Mouse (Mus musculus) C2C12 (cell line): ENCODE measurements around the gene Gm37240. TPM values are rescaled to one million over a fixed set of nuclear protein-coding genes. Genes with fewer than 3 reads are reported as not detected.
A peak's percentile ranks its signal among the peaks of the same experiment; 100 is the strongest.

Source experiments
- H3K27me3 ChIP-seq: one replicate; pipeline ENCODE4 v1.6.1; 2011; ENCODE audit not compliant: control insufficient read depth, insufficient read depth, insufficient read length
- H3K36me3 ChIP-seq: one replicate; pipeline ENCODE4 v1.6.1; 2011; ENCODE audit not compliant: control insufficient read depth, insufficient read depth
- H3K4me3 ChIP-seq: one replicate; pipeline ENCODE4 v1.5.1; 2011; ENCODE audit warnings: mild to moderate bottlenecking, control low read depth; ENCODE audit not compliant: poor library complexity, insufficient read depth, severe bottlenecking
- H3K79me2 ChIP-seq: one replicate; pipeline ENCODE4 v1.6.1; 2011; ENCODE audit not compliant: control insufficient read depth, insufficient read depth
- H3K79me3 ChIP-seq: one replicate; pipeline ENCODE4 v1.6.1; 2011; ENCODE audit warnings: low read depth, control low read depth
- H3ac ChIP-seq: one replicate; pipeline ENCODE3; 2011; ENCODE audit warnings: low read depth; ENCODE audit not compliant: control insufficient read depth, insufficient read length
- CEBPB ChIP-seq: IDR thresholded peaks from one replicate; pipeline ENCODE4 v1.6.1; 2011; ENCODE audit warnings: low read depth, mild to moderate bottlenecking, control low read depth, moderate library complexity
- CTCF ChIP-seq: IDR thresholded peaks from one replicate; pipeline ENCODE4 v1.5.1; 2011; ENCODE audit not compliant: control insufficient read depth, insufficient read depth, insufficient read length
- FOSL1 ChIP-seq: IDR thresholded peaks from one replicate; pipeline ENCODE4 v1.8.0; 2011; ENCODE audit warnings: mild to moderate bottlenecking, low read length; ENCODE audit not compliant: poor library complexity, insufficient read depth, severe bottlenecking
- MAX ChIP-seq: IDR thresholded peaks from one replicate; pipeline ENCODE4 v1.6.1; 2011; ENCODE audit warnings: mild to moderate bottlenecking, control low read depth
- MYOD1 ChIP-seq: IDR thresholded peaks from one replicate; pipeline ENCODE4 v1.6.1; 2011; ENCODE audit warnings: low read depth; ENCODE audit not compliant: control insufficient read depth, insufficient read length
- MYOG ChIP-seq: IDR thresholded peaks from one replicate; pipeline ENCODE4 v1.6.1; 2011; ENCODE audit not compliant: control insufficient read depth, insufficient read length; ENCODE audit errors: extremely low read depth
- USF1 ChIP-seq: IDR thresholded peaks from one replicate; pipeline ENCODE4 v1.6.1; 2011; ENCODE audit warnings: low read depth, mild to moderate bottlenecking, control low read depth, moderate library complexity
- polyA plus RNA-seq: library from polyadenylated mRNA; unstranded; fragments of >200 nt; fragmentation: generic; extraction: Trizol; gene quantifications from one replicate; pipeline ENCODE4 v1.2.1, GENCODE M21; 2012; ENCODE audit warnings: missing spikeins

Gm37240 gene
- polyA plus RNA-seq, 1 experiment = 7.3 TPM

DNA sequence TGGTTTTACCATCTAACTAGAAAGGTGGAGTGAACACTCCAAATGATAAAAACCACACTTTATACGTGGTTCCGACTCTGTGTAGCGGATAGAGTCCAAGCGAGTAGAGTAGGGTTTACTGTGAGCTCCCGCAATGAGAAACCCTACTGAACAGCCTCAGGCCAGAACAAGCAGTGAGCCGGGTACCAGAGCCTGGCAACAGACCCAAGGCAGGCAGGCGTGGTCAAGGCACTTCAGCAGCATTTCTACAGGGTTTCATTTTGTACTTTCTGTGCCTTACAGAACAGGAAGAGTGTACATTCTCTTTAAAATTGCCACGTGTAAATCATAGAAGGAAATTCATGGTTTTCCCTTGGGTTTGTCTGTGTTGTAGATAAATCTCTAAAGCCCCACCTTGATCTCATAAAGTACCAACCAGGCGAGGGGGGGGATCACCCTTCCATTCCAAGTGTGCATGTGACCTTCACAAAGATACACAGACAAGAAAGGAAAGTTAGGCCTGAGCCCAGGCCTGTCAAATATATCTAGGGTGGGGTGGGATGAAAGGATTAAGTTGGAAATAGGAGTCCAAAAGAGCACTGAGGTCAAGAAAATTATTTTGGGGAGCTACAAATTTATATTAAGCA, 1285.3 kb downstream of the Gm37240 start:
- Histone ChIP-seq H3K79me2 (no peaks in the 10 kb centered on the region), H3K27me3 (no peaks in the 10 kb centered on the region), H3K36me3 (no peaks in the 10 kb centered on the region), H3K79me3 (no peaks in the 10 kb centered on the region), H3ac (no peak overlapping the region), H3K4me3 (no peak overlapping the region)
- TF ChIP-seq MYOD1 (no peak), MYOG (no peak), CEBPB (no peak), FOSL1 (no peak), MAX (no peak), USF1 (no peak), CTCF (no peak)

DNA sequence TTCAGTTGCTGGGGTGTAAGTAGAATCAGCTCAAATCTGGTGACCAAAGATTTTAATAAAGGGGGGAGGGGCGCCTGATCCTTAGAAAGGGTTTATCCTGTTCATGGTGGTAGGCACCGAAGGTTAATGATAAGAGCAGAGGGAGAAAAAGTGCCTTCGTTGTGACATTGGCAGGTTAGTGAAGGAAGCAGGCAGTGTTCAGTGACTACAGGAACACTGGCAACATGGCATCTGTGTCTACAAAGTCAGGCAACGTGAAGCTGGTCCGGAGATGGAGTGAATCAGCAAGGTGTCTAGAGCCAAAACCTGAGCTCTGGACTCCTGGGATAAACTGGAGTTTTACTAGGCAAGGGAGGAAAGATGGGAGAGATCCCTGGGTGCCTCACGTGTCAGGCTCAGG, 1288.6 kb downstream of the Gm37240 start:
- no peaks in the 10 kb centered on the region for H3K79me3 ChIP-seq
- H3ac ChIP-seq = no peak overlapping the region
- H3K4me3 ChIP-seq = no peak overlapping the region
- H3K36me3 ChIP-seq = no peaks in the 10 kb centered on the region
- no peaks in the 10 kb centered on the region for H3K79me2 ChIP-seq
- TF ChIP-seq CTCF (no peak), MAX (no peak), FOSL1 (no peak), MYOD1 (no peak), CEBPB (no peak), MYOG (no peak), USF1 (no peak)
- H3K27me3 ChIP-seq = no peaks in the 10 kb centered on the region

DNA sequence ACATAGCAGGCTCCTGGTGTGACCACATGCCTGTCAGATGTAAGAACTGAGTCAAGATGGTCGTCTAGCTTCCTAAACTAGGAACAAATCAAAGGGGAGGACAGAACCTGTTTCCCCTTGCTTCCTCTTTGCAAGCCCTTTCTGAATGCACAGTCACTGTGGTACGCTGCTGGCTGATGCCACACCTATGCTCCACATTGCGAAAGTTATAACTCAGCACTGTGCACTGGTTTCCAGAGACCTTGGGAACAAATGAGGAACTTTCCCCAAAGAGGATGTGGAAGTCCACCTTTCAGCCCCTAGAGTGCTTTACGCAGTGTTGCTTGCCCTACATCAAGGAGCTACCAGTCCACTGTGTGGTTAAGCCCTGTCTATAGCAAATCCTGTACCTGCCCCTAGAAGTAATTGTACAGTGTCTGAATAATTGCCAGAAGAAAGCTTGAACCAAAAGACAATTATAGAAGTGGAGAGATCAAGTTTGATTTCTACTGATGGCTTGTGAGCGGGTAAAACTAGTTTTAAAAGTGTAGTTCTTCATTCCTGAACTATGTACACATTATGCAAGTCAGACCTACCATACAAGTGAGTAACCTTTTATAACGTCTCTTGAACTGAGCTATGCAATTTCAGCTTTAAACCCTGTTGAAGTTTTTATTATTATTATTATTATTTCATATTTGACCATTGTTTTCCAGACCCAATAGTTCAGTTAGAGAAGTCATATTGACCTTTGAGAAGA, 1289.2 kb downstream of the Gm37240 start:
- no peaks in the 10 kb centered on the region for H3K27me3 ChIP-seq
- no peaks in the 10 kb centered on the region for H3K36me3 ChIP-seq
- no peak overlapping the region for H3K4me3 ChIP-seq
- H3K79me2 ChIP-seq = no peaks in the 10 kb centered on the region
- no peaks in the 10 kb centered on the region for H3K79me3 ChIP-seq
- no peak for TF ChIP-seq MAX
- TF ChIP-seq CTCF = no peak
- TF ChIP-seq CEBPB = no peak
- TF ChIP-seq MYOG = no peak
- no peak for TF ChIP-seq FOSL1
- no peak for TF ChIP-seq USF1
- TF ChIP-seq MYOD1 = no peak
- H3ac ChIP-seq = no peak overlapping the region

DNA sequence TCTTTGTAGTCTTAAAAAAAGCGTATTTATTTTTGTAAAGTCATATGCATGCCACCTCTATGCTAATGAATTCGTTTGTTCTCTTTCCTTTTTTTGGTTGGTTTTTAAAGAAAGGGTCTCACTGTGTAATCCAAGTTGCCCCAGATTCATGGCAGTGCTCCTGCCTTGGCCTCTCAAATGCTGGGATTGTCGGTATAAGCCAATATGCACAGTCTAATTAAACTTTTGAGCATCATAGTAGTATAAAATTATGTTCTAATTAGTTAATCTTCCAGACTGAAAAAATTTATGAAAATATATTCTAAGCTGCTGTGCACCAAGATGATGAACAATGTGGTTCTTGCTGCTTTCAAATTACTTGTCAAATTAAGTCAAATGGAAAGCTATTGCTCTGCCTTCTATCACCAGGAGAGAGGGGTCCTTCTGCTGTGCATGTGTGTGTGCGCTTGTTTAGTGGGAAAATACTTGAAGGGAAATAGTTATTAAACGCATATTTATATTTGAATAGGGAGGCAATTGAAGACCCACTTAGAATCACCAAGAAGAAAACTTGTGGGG, 1291.6 kb downstream of the Gm37240 start:
- no peaks in the 10 kb centered on the region for H3K79me2 ChIP-seq
- H3K27me3 ChIP-seq = no peaks in the 10 kb centered on the region
- no peak overlapping the region for H3K4me3 ChIP-seq
- no peak for TF ChIP-seq MYOD1
- H3K79me3 ChIP-seq = no peaks in the 10 kb centered on the region
- H3ac ChIP-seq = no peak overlapping the region
- no peaks in the 10 kb centered on the region for H3K36me3 ChIP-seq

DNA sequence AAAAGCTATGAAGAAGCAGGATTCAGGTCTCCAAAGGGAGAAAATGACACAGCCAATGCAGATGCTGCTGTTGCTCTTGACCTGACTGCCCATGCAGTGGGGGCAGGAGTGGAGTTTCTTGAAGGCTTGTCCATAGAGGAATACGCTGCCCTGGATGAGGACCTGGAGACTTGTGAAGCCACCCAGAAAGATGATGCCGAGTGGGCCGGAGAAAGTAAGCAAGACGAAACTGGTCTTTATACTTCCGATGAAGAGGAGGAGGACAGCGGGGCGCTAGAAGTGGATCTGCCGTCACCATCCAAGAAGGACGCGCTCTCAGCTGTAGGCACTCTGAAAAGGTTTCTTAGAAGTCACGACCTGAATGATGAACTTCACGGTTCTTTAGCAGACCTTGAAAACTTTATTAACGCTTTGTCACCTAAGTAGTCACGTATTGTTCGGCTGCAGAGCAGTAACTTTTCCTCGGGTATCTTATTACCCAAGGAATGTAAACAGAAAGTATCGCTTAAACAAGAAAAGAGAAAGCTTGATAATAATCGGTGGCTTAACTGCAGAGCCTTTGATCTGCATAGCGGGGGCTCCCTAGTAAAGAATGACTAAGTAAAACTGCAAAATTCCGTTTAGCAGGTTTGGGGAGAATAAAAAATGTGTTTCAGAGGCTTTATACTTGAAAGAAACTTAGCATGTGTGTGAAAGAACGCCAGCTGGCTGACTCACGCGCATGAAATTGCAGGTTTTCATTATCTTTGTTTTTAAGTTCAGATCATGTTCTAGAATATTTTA, 1292.2 kb downstream of the Gm37240 start:
- Histone ChIP-seq H3ac (no peak overlapping the region), H3K27me3 (no peaks in the 10 kb centered on the region), H3K4me3 (peak overlapping the region; percentile 6), H3K36me3 (no peaks in the 10 kb centered on the region), H3K79me3 (no peaks in the 10 kb centered on the region), H3K79me2 (no peaks in the 10 kb centered on the region)
- TF ChIP-seq CEBPB = no peak
- no peak for TF ChIP-seq MYOD1
- no peak for TF ChIP-seq USF1
- no peak for TF ChIP-seq CTCF
- no peak for TF ChIP-seq MAX
- no peak for TF ChIP-seq FOSL1
- TF ChIP-seq MYOG = no peak

DNA sequence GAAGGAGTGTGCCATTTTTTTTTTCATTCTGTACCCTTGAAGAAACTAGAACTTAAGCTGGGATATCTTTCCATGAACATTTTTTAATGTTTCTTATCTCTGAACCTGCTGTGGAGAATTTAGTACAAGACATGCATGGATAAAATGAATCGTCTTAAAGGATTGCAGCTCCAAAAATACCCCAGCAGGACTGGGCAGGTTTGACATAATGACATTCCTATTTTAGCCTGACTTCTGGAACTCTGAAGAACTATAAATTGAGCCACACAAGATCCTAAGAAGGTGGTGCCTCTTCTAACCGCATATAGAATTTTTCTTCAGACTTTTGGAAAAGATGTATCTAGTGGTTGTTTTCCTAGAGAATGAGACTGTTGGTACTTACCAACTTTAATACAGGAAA, 1294.0 kb downstream of the Gm37240 start, which contains the start of gene Tigd4:
TSS of gene Tigd4 (plus strand) at position 301 of the 400 bp plus-strand sequence.
- Histone ChIP-seq H3K79me2 (no peaks in the 10 kb centered on the region), H3K27me3 (no peaks in the 10 kb centered on the region), H3K4me3 (no peak within 1 kb of the TSS), H3ac (no peak within 1 kb of the TSS), H3K79me3 (no peaks in the 10 kb centered on the region), H3K36me3 (no peaks in the 10 kb centered on the region)
- TF ChIP-seq CEBPB = no peak
- TF ChIP-seq CTCF = no peak
- no peak for TF ChIP-seq MAX
- no peak for TF ChIP-seq MYOG
- no peak for TF ChIP-seq MYOD1
- TF ChIP-seq USF1 = no peak
- TF ChIP-seq FOSL1 = no peak
